Mouse (Mus musculus) G1E (cell line): ENCODE results near the gene Tcl1b4. TPM values are rescaled to one million over a fixed set of nuclear protein-coding genes. Genes with fewer than 3 reads are reported as not detected.

ENCODE experiments used
- ATAC-seq: 2 replicates; pipeline ENCODE4 v1.8.0; 2016; ENCODE audit warnings: mild to moderate bottlenecking; ENCODE audit not compliant: insufficient number of reproducible peaks, poor library complexity, low FRiP score, severe bottlenecking; ENCODE audit errors: extremely low read depth
- DNase-seq: peaks from one replicate; pipeline ENCODE4 v3.0.0; 2012; ENCODE audit warnings: low spot score
- H3K27me3 ChIP-seq: 2 replicates; pipeline ENCODE4 v1.6.1; 2012; ENCODE audit warnings: mild to moderate bottlenecking, low read length, inconsistent platforms; ENCODE audit not compliant: insufficient read depth
- H3K36me3 ChIP-seq: replicated peaks from 2 replicates; pipeline ENCODE3; 2012; ENCODE audit warnings: mild to moderate bottlenecking, inconsistent platforms
- H3K4me1 ChIP-seq: 2 replicates; pipeline ENCODE4 v1.6.1; 2012; ENCODE audit warnings: low read depth, low read length, inconsistent platforms, mixed read lengths; ENCODE audit not compliant: insufficient read depth
- H3K4me3 ChIP-seq: 2 replicates; pipeline ENCODE4 v1.5.1; 2012; ENCODE audit warnings: low read depth, mild to moderate bottlenecking, inconsistent platforms, low read length, moderate library complexity, mixed read lengths
- H3K9me3 ChIP-seq: replicated peaks from 2 replicates; pipeline ENCODE4 v1.6.1; 2012; ENCODE audit warnings: inconsistent platforms
- POLR2AphosphoS5 ChIP-seq: IDR thresholded peaks from 2 replicates; pipeline ENCODE4 v1.6.1; 2012; ENCODE audit warnings: low read depth, low read length, inconsistent platforms; ENCODE audit not compliant: insufficient replicate concordance
- TAL1 ChIP-seq: conservative IDR thresholded peaks from 2 replicates; pipeline ENCODE4 v1.6.1; 2012; ENCODE audit warnings: low read depth, low read length, inconsistent platforms, mixed read lengths
- polyA plus RNA-seq: library from polyadenylated mRNA; stranded (reverse); fragments of >175 nt; gene quantifications from 2 replicates; pipeline ENCODE4 v1.2.3, GENCODE M21; 2012
- total RNA-seq, 2 experiments: library from RNA; stranded (forward) in 1 of 2; stranded (reverse) in 1 of 2; fragments of 200-1000 nt in 1 of 2; fragments of >200 nt in 1 of 2; fragmentation: Nextera tagmentation in 1 of 2; gene quantifications; 2 replicates each; pipeline ENCODE4 v1.2.3; 2014 to 2017

Tcl1b4 gene
- total and polyA plus RNA-seq, 3 experiments = 0.22 TPM; not detected in 2

- Histone ChIP-seq H3K4me1 (no peaks in the 10 kb centered on the region), H3K27me3 (no peaks in the 10 kb centered on the region), H3K36me3 (no peaks in the 10 kb centered on the region), H3K4me3 (peak overlapping the region; percentile 5), H3K9me3 (peaks cover 88% of the 10 kb centered on the region)
- DNase-seq (no peak), ATAC-seq (no peak)
- TF ChIP-seq TAL1 (no peak), POLR2AphosphoS5 (peak; percentile 60; the same call in 1 of the 2 replicates)
Observed at GRCm38 (mm10) chr12:105253796-105254195, 52.0 kb downstream of the Tcl1b4 start.

Other genes starting within 250 kb of the Tcl1b4 start
- 24.8 and 27.9 TPM in 2 replicates for gene Syne3, start 192.1 kb upstream of the Tcl1b4 start, total RNA-seq (2014; fragmentation: Nextera tagmentation)
- 21.3 and 21.7 TPM in 2 replicates for gene Syne3, start 192.1 kb upstream of the Tcl1b4 start, total RNA-seq (2017)
- 29.7 and 31.1 TPM in 2 replicates for gene Syne3, start 192.1 kb upstream of the Tcl1b4 start, polyA plus RNA-seq
- gene Glrx5, start 169.3 kb upstream of the Tcl1b4 start, total RNA-seq (2014; fragmentation: Nextera tagmentation) = 227 and 282 TPM in 2 replicates
- gene Glrx5, start 169.3 kb upstream of the Tcl1b4 start, total RNA-seq (2017) = 97.4 and 97.9 TPM in 2 replicates
- gene Glrx5, start 169.3 kb upstream of the Tcl1b4 start, polyA plus RNA-seq = 320 and 368 TPM in 2 replicates
- not detected in 2 replicates for gene Tcl1b2, start 55.9 kb upstream of the Tcl1b4 start, total RNA-seq (2014; fragmentation: Nextera tagmentation)
- gene Tcl1b2, start 55.9 kb upstream of the Tcl1b4 start, total RNA-seq (2017) = not detected in 2 replicates
- gene Tcl1b2, start 55.9 kb upstream of the Tcl1b4 start, polyA plus RNA-seq = not detected in 2 replicates
- gene Tcl1b1, start 42.3 kb upstream of the Tcl1b4 start, total RNA-seq (2014; fragmentation: Nextera tagmentation) = not detected in 2 replicates
- gene Tcl1b1, start 42.3 kb upstream of the Tcl1b4 start, total RNA-seq (2017) = not detected in 2 replicates
- not detected in 2 replicates for gene Tcl1b1, start 42.3 kb upstream of the Tcl1b4 start, polyA plus RNA-seq
- not detected in 2 replicates for gene Tcl1b5, start 25.6 kb upstream of the Tcl1b4 start, total RNA-seq (2014; fragmentation: Nextera tagmentation)
- not detected in 2 replicates for gene Tcl1b5, start 25.6 kb upstream of the Tcl1b4 start, total RNA-seq (2017)
- not detected in 2 replicates for gene Tcl1b5, start 25.6 kb upstream of the Tcl1b4 start, polyA plus RNA-seq
- not detected in 2 replicates for gene Tcl1b3, start 10.9 kb upstream of the Tcl1b4 start, total RNA-seq (2014; fragmentation: Nextera tagmentation)
- 0.17 TPM in 1 of 2 replicates, not detected in the other for gene Tcl1b3, start 10.9 kb upstream of the Tcl1b4 start, total RNA-seq (2017)
- not detected in 2 replicates for gene Tcl1b3, start 10.9 kb upstream of the Tcl1b4 start, polyA plus RNA-seq
- gene Tcl1, start 20.8 kb downstream of the Tcl1b4 start, total RNA-seq (2014; fragmentation: Nextera tagmentation) = not detected in 2 replicates
- 0.29 and 0.49 TPM in 2 replicates for gene Tcl1, start 20.8 kb downstream of the Tcl1b4 start, total RNA-seq (2017)
- not detected in 2 replicates for gene Tcl1, start 20.8 kb downstream of the Tcl1b4 start, polyA plus RNA-seq
- gene Tunar, start 131.9 kb downstream of the Tcl1b4 start, total RNA-seq (2014; fragmentation: Nextera tagmentation) = not detected in 2 replicates
- 0.11 and 0.12 TPM in 2 replicates for gene Tunar, start 131.9 kb downstream of the Tcl1b4 start, total RNA-seq (2017)
- not detected in 2 replicates for gene Tunar, start 131.9 kb downstream of the Tcl1b4 start, polyA plus RNA-seq